Mouse (Mus musculus) thymus, postnatal 36 days (tissue): ENCODE measurements around the gene Selenot.

Experiments
- DNase-seq, 2 experiments: peaks; one replicate each; pipeline ENCODE4 v3.0.0; 2022; ENCODE audit warnings: mixed read lengths in 2 of 2

Selenot gene

GRCm38 (mm10) chr3:58636406-58637295 lies 60.2 kb downstream of the Selenot start, which contains the start of gene Erich6:
Erich6 (minus strand) TSS chr3:58637207.
- DNase-seq = no peak
